Mouse (Mus musculus) limb, embryonic 11.5 days (tissue): ENCODE results near the gene Gm48551. TPM values are rescaled to one million over a fixed set of nuclear protein-coding genes. Genes with fewer than 3 reads are reported as not detected.
A peak's percentile ranks its signal among the peaks of the same experiment; 100 is the strongest.

Experiments used
- ATAC-seq: fragments of 200-750 bp; cut with Nextera tagmentation; 2 replicates; pipeline ENCODE4 v1.8.0; 2017; ENCODE audit warnings: low read depth; ENCODE audit not compliant: insufficient number of reproducible peaks, low FRiP score, low TSS enrichment
- DNase-seq: peaks from one replicate; pipeline ENCODE4 v3.0.0-alpha.2; 2015; ENCODE audit warnings: low spot score
- H3K27ac ChIP-seq: fragments of 300-500 bp; sonication (generic); replicated peaks from 2 replicates; pipeline ENCODE4 v1.5.1; 2014; ENCODE audit warnings: low read depth, mild to moderate bottlenecking, low read length
- H3K27me3 ChIP-seq: fragments of 300-500 bp; sonication (generic); 2 replicates; pipeline ENCODE4 v1.6.1; 2014; ENCODE audit warnings: mild to moderate bottlenecking, low read length, mixed read lengths; ENCODE audit not compliant: control insufficient read depth, insufficient read depth
- H3K36me3 ChIP-seq: fragments of 300-500 bp; sonication (generic); 2 replicates; pipeline ENCODE4 v1.6.1; 2014; ENCODE audit warnings: mild to moderate bottlenecking, low read length, moderate library complexity, mixed read lengths; ENCODE audit not compliant: control insufficient read depth, insufficient read depth
- H3K4me1 ChIP-seq: fragments of 300-500 bp; sonication (generic); 2 replicates; pipeline ENCODE4 v1.6.1; 2014; ENCODE audit warnings: low read length, mixed read lengths; ENCODE audit not compliant: control insufficient read depth, insufficient read depth
- H3K4me2 ChIP-seq: fragments of 300-500 bp; sonication (generic); 2 replicates; pipeline ENCODE4 v1.6.1; 2014; ENCODE audit warnings: low read depth, mild to moderate bottlenecking, moderate library complexity; ENCODE audit not compliant: severe bottlenecking
- H3K4me3 ChIP-seq: fragments of 300-500 bp; sonication (generic); 2 replicates; pipeline ENCODE4 v1.5.1; 2014; ENCODE audit warnings: low read depth, low read length
- H3K9ac ChIP-seq: fragments of 300-500 bp; sonication (generic); 2 replicates; pipeline ENCODE4 v1.6.1; 2014; ENCODE audit warnings: mild to moderate bottlenecking, low read length
- H3K9me3 ChIP-seq: fragments of 300-500 bp; sonication (generic); 2 replicates; pipeline ENCODE4 v1.6.1; 2016; ENCODE audit warnings: low read length; ENCODE audit not compliant: control insufficient read depth
- WGBS: fragments of 180-500 bp; shearing (Covaris S2); extraction: QIAGEN DNeasy Blood & Tissue Kit; methylation state at CpG from one replicate; pipeline ENCODE4 v1.1.7; 2014; 5-methylcytosine and 5-hydroxymethylcytosine counted together
- polyA plus RNA-seq: library from polyadenylated mRNA; unstranded; fragments of >200 nt; fragmentation: Nextera tagmentation; extraction: Ambion mirVana; gene quantifications from 2 replicates; pipeline ENCODE4 v1.2.1, GENCODE M21; 2014

Gene Gm48551
- polyA plus RNA-seq, 1 experiment from 2014 or later = 2.1 TPM

DNA sequence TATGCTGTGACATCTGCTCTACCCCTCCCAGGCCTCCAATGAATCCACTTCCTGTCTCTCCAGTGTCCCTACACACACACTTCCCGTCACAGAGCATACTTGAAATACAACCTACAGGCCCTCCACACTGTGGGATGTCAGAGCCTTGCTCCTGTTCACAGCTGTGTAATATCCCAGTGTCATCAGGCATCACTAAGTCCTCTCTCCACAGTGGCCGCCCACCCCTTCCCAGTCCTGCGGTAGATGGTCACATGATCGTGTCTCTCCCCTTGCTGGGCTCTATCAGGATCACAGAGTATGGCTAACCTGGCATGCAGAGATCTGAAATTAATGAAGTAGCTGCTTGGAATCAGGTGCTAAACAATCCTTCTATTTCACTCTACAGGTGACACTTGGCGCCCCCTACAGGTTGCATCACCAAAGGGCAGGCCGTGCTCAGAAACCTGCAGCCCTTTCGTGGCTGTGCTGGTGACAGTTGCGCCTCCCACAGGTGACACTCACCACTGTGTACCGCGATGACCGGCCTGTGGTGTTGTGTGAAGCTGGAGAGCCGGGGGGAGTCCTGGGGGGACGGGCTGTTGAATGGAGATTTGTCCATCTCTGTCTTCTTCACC is 21.4 kb downstream of the Gm48551 start:
- no peak for ATAC-seq
- Histone ChIP-seq H3K36me3 (0 out of 2 replicates have a peak, but pooled peaks cover 4% of the 10 kb centered on the region), H3K9ac (no peak overlapping the region), H3K27me3 (peaks cover 11% of the 10 kb centered on the region; the same call in 1 of the 2 replicates), H3K4me1 (peaks cover 68% of the 10 kb centered on the region), H3K9me3 (no peaks in the 10 kb centered on the region), H3K4me3 (peak overlapping the region; percentile 5; the same call in 1 of the 2 replicates), H3K4me2 (no peak overlapping the region), H3K27ac (no peak overlapping the region)
- peak; percentile 74 for DNase-seq
- WGBS = 33% methylated on average over 13 of the region's 13 CpGs

DNA sequence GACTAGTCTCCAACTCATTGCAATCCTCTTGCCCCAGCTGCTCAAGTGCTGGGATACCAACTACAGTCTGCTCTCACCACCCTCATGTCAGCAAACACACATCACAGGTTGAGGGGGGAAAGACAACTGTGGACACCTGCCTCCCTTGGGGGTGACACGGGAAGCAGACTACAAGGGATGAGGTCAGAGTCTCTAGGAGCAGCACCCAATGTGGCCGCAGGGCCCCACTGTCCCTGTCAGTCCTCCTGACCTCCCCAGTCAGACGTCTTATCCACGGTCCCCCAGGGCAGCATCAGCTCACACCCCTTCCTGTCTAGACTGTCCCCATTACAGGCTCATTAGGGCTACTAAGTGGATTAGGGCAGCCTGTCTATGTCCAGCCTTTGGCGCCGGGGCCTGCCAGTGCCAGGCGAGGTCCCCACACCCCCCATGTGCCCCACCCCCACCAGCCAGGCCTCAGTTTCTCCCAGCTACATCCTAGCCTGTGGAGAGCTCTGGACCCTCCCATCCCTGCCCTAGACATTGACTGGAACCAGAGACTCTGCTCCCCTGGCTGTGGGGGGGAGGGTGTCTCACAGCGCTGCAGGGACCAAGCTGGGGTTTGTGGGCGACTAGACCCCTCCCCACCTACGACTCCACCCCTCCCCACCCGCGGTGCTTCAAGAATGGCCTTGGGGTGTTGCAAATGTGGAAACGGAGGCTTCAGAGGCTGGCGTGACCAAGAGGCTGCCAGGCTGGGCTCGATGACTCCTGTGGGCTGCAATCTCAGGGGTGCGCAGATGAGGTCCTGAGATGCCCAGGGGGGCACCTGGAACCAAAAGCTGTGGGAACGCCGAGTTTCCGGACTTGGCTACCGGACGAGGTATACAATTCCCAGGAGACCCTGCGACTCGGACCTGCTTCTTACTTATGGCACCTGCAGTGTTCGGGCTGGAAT is 22.5 kb downstream of the Gm48551 start:
- 20% methylated on average over 24 of the region's 24 CpGs for WGBS
- Histone ChIP-seq H3K4me2 (peak overlapping the region; percentile 39), H3K27ac (no peak overlapping the region; the same call in 1 of the 2 replicates), H3K4me1 (peaks cover 62% of the 10 kb centered on the region), H3K27me3 (peaks cover 11% of the 10 kb centered on the region; the same call in 1 of the 2 replicates), H3K9ac (0 out of 2 replicates have a peak overlapping the region, but pooled peaks have one; percentile 30), H3K9me3 (no peaks in the 10 kb centered on the region), H3K4me3 (peak overlapping the region; percentile 1), H3K36me3 (0 out of 2 replicates have a peak, but pooled peaks cover 2% of the 10 kb centered on the region)
- no peak for ATAC-seq
- no peak for DNase-seq

DNA sequence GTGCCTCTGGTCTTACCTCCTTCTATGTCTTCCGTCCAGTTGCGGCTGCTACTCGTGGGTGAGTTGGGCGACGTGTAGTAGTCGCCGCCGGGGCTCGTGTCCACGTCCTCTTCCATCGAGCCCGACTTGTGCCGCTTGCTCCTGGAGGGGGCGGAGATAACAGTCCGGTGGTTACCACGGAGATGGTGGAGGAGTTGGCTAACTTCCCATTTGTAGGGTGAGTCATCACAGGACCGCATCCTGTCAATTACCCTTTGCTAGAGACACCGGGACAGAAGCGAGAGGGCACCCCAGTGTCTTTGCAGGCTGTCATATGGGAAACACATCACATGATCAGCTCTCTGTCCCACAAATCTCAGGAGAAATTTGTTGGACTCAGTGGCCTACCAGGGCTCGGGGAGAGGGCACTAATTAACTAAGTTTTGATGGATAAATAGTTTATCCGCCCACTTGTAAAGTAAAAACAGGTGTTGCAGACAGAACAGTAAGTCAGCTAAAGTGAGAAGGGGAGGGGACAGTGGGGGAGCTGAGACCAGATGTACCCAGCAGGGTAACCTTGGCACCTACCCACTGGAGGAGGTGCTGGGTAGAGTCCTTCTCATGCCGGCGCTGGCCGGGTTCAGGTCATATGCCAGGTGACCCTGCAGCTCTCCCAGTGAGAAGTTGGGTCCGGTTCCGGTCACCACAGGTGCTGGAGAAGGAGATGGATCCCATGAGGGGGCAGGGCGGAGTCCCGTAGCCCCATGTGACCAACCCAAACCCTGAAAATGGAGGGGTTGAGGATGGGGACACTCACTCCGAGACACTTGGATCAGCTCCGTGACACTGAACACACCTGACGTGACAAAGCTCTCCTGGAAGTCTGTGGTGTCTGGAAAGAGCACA is 23.5 kb downstream of the Gm48551 start:
- Histone ChIP-seq H3K4me2 (peak overlapping the region; percentile 39; the same call in 1 of the 2 replicates), H3K9me3 (no peaks in the 10 kb centered on the region), H3K9ac (no peak overlapping the region), H3K4me3 (peak overlapping the region; percentile 1; the same call in 1 of the 2 replicates), H3K27ac (no peak overlapping the region), H3K27me3 (peaks cover 11% of the 10 kb centered on the region; the same call in 1 of the 2 replicates), H3K4me1 (peaks cover 52% of the 10 kb centered on the region), H3K36me3 (0 out of 2 replicates have a peak, but pooled peaks cover 2% of the 10 kb centered on the region)
- ATAC-seq = no peak
- peak; percentile 67 for DNase-seq
- WGBS = 18% methylated on average over 31 of the region's 31 CpGs

DNA sequence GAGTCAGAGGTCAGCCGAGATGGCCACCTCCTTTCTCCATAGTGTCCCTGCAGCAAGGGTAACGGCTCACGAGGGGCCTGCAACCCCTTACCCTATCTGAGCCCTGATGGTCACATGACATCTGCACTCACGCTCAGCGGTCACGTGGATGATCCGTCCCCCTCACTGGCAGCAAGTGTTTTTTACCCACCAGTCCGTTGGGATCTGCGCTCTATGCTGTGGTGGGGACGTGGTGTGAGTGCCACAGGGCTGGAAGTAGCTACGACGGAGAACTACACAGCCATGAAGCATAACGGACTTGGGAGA is 24.1 kb downstream of the Gm48551 start:
- peaks cover 11% of the 10 kb centered on the region; the same call in 1 of the 2 replicates for H3K27me3 ChIP-seq
- no peak overlapping the region for H3K4me2 ChIP-seq
- 40% methylated on average over 13 of the region's 13 CpGs for WGBS
- no peaks in the 10 kb centered on the region for H3K9me3 ChIP-seq
- peaks cover 48% of the 10 kb centered on the region for H3K4me1 ChIP-seq
- no peak overlapping the region for H3K27ac ChIP-seq
- ATAC-seq (no peak), DNase-seq (no peak)
- no peak overlapping the region for H3K9ac ChIP-seq
- 0 out of 2 replicates have a peak, but pooled peaks cover 2% of the 10 kb centered on the region for H3K36me3 ChIP-seq
- H3K4me3 ChIP-seq = no peak overlapping the region

DNA sequence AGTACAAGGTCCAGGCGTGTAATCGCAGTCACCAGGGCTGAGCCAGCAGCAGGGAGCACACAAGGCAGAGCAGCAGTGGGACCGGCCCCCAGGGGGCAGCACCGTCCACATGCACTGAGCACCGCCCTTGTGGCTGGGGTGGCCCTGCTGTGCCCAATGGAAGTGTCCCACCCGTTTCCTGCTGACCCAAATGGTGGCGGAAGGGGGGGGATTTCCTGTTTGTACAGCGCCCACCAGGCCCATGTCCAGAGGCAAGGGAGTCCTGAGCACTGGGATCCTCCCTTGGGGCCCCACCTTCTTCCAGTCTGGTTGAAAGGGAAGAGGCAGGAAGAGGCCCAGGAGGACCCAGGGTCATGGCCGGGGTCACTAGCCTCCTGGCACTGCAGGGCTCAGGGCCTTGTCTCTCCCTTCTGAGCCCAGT is 24.6 kb downstream of the Gm48551 start:
- 0 out of 2 replicates have a peak, but pooled peaks cover 2% of the 10 kb centered on the region for H3K36me3 ChIP-seq
- 13% methylated on average over 9 of the region's 9 CpGs for WGBS
- H3K27ac ChIP-seq = no peak overlapping the region
- no peak overlapping the region for H3K9ac ChIP-seq
- peaks cover 52% of the 10 kb centered on the region for H3K4me1 ChIP-seq
- H3K9me3 ChIP-seq = no peaks in the 10 kb centered on the region
- 0 out of 2 replicates have a peak overlapping the region, but pooled peaks have one; percentile 5 for H3K4me3 ChIP-seq
- H3K4me2 ChIP-seq = no peak overlapping the region
- no peak for ATAC-seq
- DNase-seq = peak; percentile 81
- H3K27me3 ChIP-seq = peaks cover 11% of the 10 kb centered on the region; the same call in 1 of the 2 replicates

DNA sequence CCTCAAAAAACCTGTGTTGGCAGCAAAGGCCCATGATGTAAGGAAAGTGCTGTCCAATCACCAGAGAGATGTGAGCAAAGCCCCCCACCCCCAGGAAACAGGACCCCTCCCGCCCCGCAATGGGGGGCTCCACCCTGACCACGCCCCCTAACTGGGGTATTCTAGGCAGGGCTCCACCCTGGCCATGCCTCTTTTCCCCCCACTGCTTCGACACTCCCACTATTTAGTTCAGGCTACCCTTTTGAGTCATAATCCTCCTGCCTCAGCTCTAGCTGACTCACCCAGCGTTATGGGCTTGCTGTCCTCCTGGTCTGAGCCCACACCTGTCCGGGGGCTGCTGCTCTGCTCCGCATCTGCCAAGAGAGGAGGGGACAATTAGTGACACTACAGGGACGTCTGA is 25.1 kb downstream of the Gm48551 start:
- DNase-seq = no peak
- WGBS = 12% methylated on average over 8 of the region's 8 CpGs
- 0 out of 2 replicates have a peak overlapping the region, but pooled peaks have one; percentile 5 for H3K4me3 ChIP-seq
- H3K4me1 ChIP-seq = peaks cover 54% of the 10 kb centered on the region
- H3K9ac ChIP-seq = no peak overlapping the region
- H3K27ac ChIP-seq = no peak overlapping the region
- no peak overlapping the region for H3K4me2 ChIP-seq
- 0 out of 2 replicates have a peak, but pooled peaks cover 2% of the 10 kb centered on the region for H3K36me3 ChIP-seq
- no peak for ATAC-seq
- no peaks in the 10 kb centered on the region for H3K9me3 ChIP-seq
- peaks cover 11% of the 10 kb centered on the region; the same call in 1 of the 2 replicates for H3K27me3 ChIP-seq

DNA sequence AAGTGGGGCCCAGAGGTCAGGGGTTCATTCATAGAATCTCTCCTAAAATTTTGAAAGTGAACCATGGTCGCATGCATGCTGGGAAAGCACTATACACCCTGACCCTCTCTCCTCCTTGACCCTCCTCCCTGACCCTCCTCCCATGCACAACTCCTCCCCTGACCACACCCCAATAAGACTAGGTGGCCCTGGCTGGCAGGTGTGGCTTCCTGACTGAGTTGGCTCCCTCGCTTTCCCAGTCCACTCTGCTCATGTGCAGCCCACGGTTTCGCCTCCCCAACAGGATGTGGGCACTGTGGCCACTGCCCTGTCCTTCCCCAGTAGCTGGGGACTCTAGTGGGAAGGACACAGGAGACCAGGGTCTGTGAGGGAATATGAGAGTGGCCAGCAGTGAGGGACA is 26.1 kb downstream of the Gm48551 start:
- WGBS = 68% methylated on average over 4 of the region's 4 CpGs
- no peaks in the 10 kb centered on the region for H3K9me3 ChIP-seq
- H3K4me3 ChIP-seq = no peak overlapping the region
- peaks cover 61% of the 10 kb centered on the region for H3K4me1 ChIP-seq
- H3K36me3 ChIP-seq = 0 out of 2 replicates have a peak, but pooled peaks cover 2% of the 10 kb centered on the region
- ATAC-seq (no peak), DNase-seq (no peak)
- no peak overlapping the region for H3K4me2 ChIP-seq
- H3K9ac ChIP-seq = no peak overlapping the region
- H3K27ac ChIP-seq = peak overlapping the region; percentile 42; the same call in 1 of the 2 replicates
- H3K27me3 ChIP-seq = peaks cover 11% of the 10 kb centered on the region; the same call in 1 of the 2 replicates
